In the genomic region with DNA sequence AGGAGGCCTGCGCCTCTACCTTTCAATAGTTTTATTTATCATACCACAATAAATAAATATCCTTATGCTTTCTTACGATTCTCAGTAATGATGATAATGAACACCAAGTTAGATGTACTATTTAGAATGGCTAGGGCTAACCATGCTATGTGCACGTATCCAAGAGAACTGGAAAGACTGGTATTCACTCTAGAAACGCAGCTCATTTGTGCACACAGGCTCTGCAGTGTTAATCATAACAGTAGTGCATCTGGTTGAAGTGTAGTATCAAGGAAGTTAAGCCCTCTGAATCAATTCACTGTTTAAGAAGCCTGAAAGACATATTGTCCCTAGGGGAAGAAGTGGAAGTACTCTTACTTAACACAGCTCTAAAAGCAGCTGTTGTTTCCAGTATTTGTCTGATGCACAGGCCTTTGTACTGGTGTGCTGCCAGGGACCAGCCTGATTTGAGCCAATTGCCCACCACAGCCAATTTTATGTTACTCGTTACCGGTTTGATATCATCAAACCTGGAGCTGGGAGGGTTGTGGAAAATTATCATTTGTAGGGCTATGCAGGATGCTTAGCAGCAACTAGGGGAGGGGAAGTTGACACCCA, we compare ENCODE assay signal across 13 mouse cellular contexts.
A peak's percentile ranks its signal among the peaks of the same experiment; 100 is the strongest.
DNase-seq lines count a peak whose midpoint lies in the region; ATAC-seq and TF ChIP-seq lines count a peak whose summit lies in the region.
"Had no signal": no experiment of that assay in that cellular context is flagged by ENCODE, and none has a peak within 500 bp of the region (broad histone marks: within the 10 kb centered on the region; RNA-seq: fewer than 3 reads in every experiment).

No protein-coding gene starts in this region.

- TF ChIP-seq CTCF in brain, embryonic 14.5 days (IDR thresholded peaks at IDR 0.05; ENCODE audit: borderline replicate concordance, extremely low read depth, insufficient read depth, insufficient read length): no peak

- intact Hi-C loops in gastrocnemius, postnatal 14 days (cut with DNase I; ENCODE audit: low total_unique reads): no loop called here

- no peak for ATAC-seq in frontal cortex, adult (ENCODE audit: low TSS enrichment)
- ATAC-seq: inflammation-experienced regulatory T-cells, adult 6 months; liver, embryonic 12.5 days had no signal

- peak; percentile 31 for DNase-seq in gastrocnemius, postnatal 14 days
- DNase-seq in gastrocnemius, postnatal 4 days (ENCODE audit: low spot score in 2 of 2): no peak
- DNase-seq in kidney, postnatal 14 days: peak; percentile 37
- no peak for DNase-seq in kidney, adult 18-20 months
- DNase-seq in brain, embryonic 14.5 days (ENCODE audit: low read depth): peak; percentile 39
- peak; percentile 59 to 86 for DNase-seq in heart, adult 9 months (ENCODE audit: low spot score in 2 of 2)
- no peak for DNase-seq in adipocyte (ENCODE audit: low spot score)
- DNase-seq: cerebellum, adult 2 months; layer of hippocampus, adult 9-11 months; spleen, adult 18-20 months had no signal

- no peak for TF ChIP-seq POLR2A in brain, embryonic 14.5 days (IDR thresholded peaks at IDR 0.05; ENCODE audit: borderline replicate concordance, extremely low read depth, insufficient read depth, insufficient read length, poor library complexity, severe bottlenecking)

Comparison
In these comparisons a context has a peak if more than half of its experiments do, and no peak if none do; other contexts are left out.
1. DNase-seq: peak in gastrocnemius, postnatal 14 days (single experiment), kidney, postnatal 14 days (single experiment), brain, embryonic 14.5 days (single experiment) and heart, adult 9 months (2 of 2); none in gastrocnemius, postnatal 4 days (0 of 2), kidney, adult 18-20 months (single experiment) and adipocyte (single experiment).